Mouse (Mus musculus) adrenal gland, adult 10 weeks (tissue): Measurements from ENCODE around the gene P4hb. TPM values are rescaled to one million over a fixed set of nuclear protein-coding genes. Genes with fewer than 3 reads are reported as not detected.

Experiments used
- polyA plus RNA-seq: library from polyadenylated mRNA; stranded (reverse); fragments of 350-450 nt; fragmentation: Illumina TruSeq; extraction: RNeasy Lipid Tissue Mini Kit (QIAGEN cat#74804); gene quantifications from one replicate; pipeline ENCODE4 v1.2.3, GENCODE M21; 2014; ENCODE audit warnings: low read depth, low replicate concordance

Gene P4hb
- polyA plus RNA-seq = 183 TPM

GRCm38 (mm10) chr11:120572752-120573584 lies at the start of gene P4hb:
Gene P4hb (minus strand): TSS chr11:120573253.

GRCm38 (mm10) chr11:120617519-120618112 lies 44.6 kb upstream of the P4hb start, which contains the start of gene Pcyt2:
Gene Pcyt2 (minus strand): TSS chr11:120617936.

GRCm38 (mm10) chr11:120608241-120609034 lies 35.4 kb upstream of the P4hb start, which contains the start of gene Npb:
Gene Npb (plus strand): TSS chr11:120608477.

GRCm38 (mm10) chr11:120598283-120598989 lies 25.4 kb upstream of the P4hb start, which contains the start of the genes Alyref and Anapc11:
Gene Alyref (minus strand): TSS chr11:120598365.
Gene Anapc11 (plus strand): TSS chr11:120598421.

GRCm38 (mm10) chr11:120581490-120582267 lies 8.6 kb upstream of the P4hb start, which contains the start of gene Arhgdia:
Gene Arhgdia (minus strand): TSS chr11:120581624.

GRCm38 (mm10) chr11:120550810-120551440 lies 22.1 kb downstream of the P4hb start, which contains the start of gene Ppp1r27:
Gene Ppp1r27 (minus strand): TSS chr11:120551132.

GRCm38 (mm10) chr11:120549168-120549945 lies 23.7 kb downstream of the P4hb start, which contains the start of gene Mcrip1:
Gene Mcrip1 (minus strand): TSS chr11:120549727.

GRCm38 (mm10) chr11:120530085-120530964 lies 42.7 kb downstream of the P4hb start, which contains the start of gene Gcgr:
Gene Gcgr (plus strand): TSS chr11:120530699.

Other genes with a start within 250 kb of the P4hb start
- 383 TPM for gene Actg1, start 224.7 kb downstream of the P4hb start, polyA plus RNA-seq
- not detected for gene Fscn2, start 211.7 kb downstream of the P4hb start, polyA plus RNA-seq
- 0.29 TPM for gene Faap100, start 194.5 kb downstream of the P4hb start, polyA plus RNA-seq
- 29.9 TPM for gene Nploc4, start 135.5 kb downstream of the P4hb start, polyA plus RNA-seq
- not detected for gene Tspan10, start 130.6 kb downstream of the P4hb start, polyA plus RNA-seq
- not detected for gene Pde6g, start 119.8 kb downstream of the P4hb start, polyA plus RNA-seq
- gene Oxld1, start 115.2 kb downstream of the P4hb start, polyA plus RNA-seq = 1.4 TPM
- gene Ccdc137, start 115.1 kb downstream of the P4hb start, polyA plus RNA-seq = 13.4 TPM
- 16.2 TPM for gene Arl16, start 105.6 kb downstream of the P4hb start, polyA plus RNA-seq
- gene Mrpl12, start 88.6 kb downstream of the P4hb start, polyA plus RNA-seq = 2.4 TPM
- gene Slc25a10, start 81.4 kb downstream of the P4hb start, polyA plus RNA-seq = 2.2 TPM
- not detected for gene Gcgr, start 42.6 kb downstream of the P4hb start, polyA plus RNA-seq
- gene Mcrip1, start 23.5 kb downstream of the P4hb start, polyA plus RNA-seq = 1.0 TPM
- gene Ppp1r27, start 22.1 kb downstream of the P4hb start, polyA plus RNA-seq = not detected
- gene Arhgdia, start 8.4 kb upstream of the P4hb start, polyA plus RNA-seq = 32.9 TPM
- 20.8 TPM for gene Alyref, start 25.1 kb upstream of the P4hb start, polyA plus RNA-seq
- 10.3 TPM for gene Anapc11, start 25.2 kb upstream of the P4hb start, polyA plus RNA-seq
- not detected for gene Npb, start 35.2 kb upstream of the P4hb start, polyA plus RNA-seq
- 14.4 TPM for gene Pcyt2, start 44.7 kb upstream of the P4hb start, polyA plus RNA-seq
- 7.9 TPM for gene Sirt7, start 52.0 kb upstream of the P4hb start, polyA plus RNA-seq
- 17.5 TPM for gene Mafg, start 60.3 kb upstream of the P4hb start, polyA plus RNA-seq
- 0.52 TPM for gene Pycr1, start 70.5 kb upstream of the P4hb start, polyA plus RNA-seq
- not detected for gene Myadml2, start 74.9 kb upstream of the P4hb start, polyA plus RNA-seq
- gene Notum, start 87.9 kb upstream of the P4hb start, polyA plus RNA-seq = not detected
- gene Aspscr1, start 99.7 kb upstream of the P4hb start, polyA plus RNA-seq = 2.4 TPM
- 1.7 TPM for gene Cenpx, start 140.5 kb upstream of the P4hb start, polyA plus RNA-seq
- gene Lrrc45, start 140.7 kb upstream of the P4hb start, polyA plus RNA-seq = 0.47 TPM
- not detected for gene Rac3, start 148.2 kb upstream of the P4hb start, polyA plus RNA-seq
- gene Dcxr, start 154.0 kb upstream of the P4hb start, polyA plus RNA-seq = not detected
- 1.2 TPM for gene Cbr2, start 158.9 kb upstream of the P4hb start, polyA plus RNA-seq
- not detected for gene Hmga1b, start 189.5 kb upstream of the P4hb start, polyA plus RNA-seq
- not detected for gene Rfng, start 211.0 kb upstream of the P4hb start, polyA plus RNA-seq
- gene Gps1, start 211.0 kb upstream of the P4hb start, polyA plus RNA-seq = 30.7 TPM
- 4.8 TPM for gene Dus1l, start 223.2 kb upstream of the P4hb start, polyA plus RNA-seq